Mouse (Mus musculus) ES-Bruce4 (cell line): ENCODE measurements around the gene Man2a2.

Experiments
- CTCF ChIP-seq: IDR thresholded peaks from one replicate; pipeline ENCODE4 v1.8.1; 2011; ENCODE audit warnings: low read depth, low read length
- EP300 ChIP-seq: IDR thresholded peaks from 2 replicates; pipeline ENCODE4 v1.6.1; 2011; ENCODE audit warnings: low read depth, low read length; ENCODE audit not compliant: insufficient read depth
- POLR2A ChIP-seq: IDR thresholded peaks from one replicate; pipeline ENCODE4 v1.8.1; 2011; ENCODE audit warnings: low read length; ENCODE audit not compliant: insufficient read depth

GRCm38 (mm10) chr7:80368009-80368408 lies 3.2 kb downstream of the Man2a2 start:
- TF ChIP-seq POLR2A, result no peak
- TF ChIP-seq CTCF, result no peak
- TF ChIP-seq EP300, result no peak
